Mouse (Mus musculus) left cerebral cortex, postnatal 10 days (tissue): ENCODE results near the gene 2410004B18Rik. TPM values are rescaled to one million over a fixed set of nuclear protein-coding genes. Genes with fewer than 3 reads are reported as not detected.
A peak's percentile ranks its signal among the peaks of the same experiment; 100 is the strongest.
"Not testable (repeated sequence)": the region's sequence is repeated elsewhere in the genome, so short reads cannot be mapped to it uniquely, and the experiment has no call there.

Experiments used
- DNase-seq, 2 experiments: peaks; one replicate each; pipeline ENCODE4 v3.0.0; 2021 to 2022; ENCODE audit warnings: low spot score in 2 of 2, mixed read lengths in 1 of 2; ENCODE audit errors: extremely low spot score in 1 of 2
- intact Hi-C: fragments of 180-260 bp; cut with DNase I; formaldehyde crosslinking; loops from one replicate; pipeline ENCODE4 v1.15.1; 2025
- total RNA-seq, 2 experiments: library from RNA; stranded (reverse); gene quantifications; 2 replicates each; pipeline ENCODE4 v1.2.3; 2021

The 2410004B18Rik gene
- total RNA-seq, 2 experiments from 2014 or later = 41.2 to 47.4 TPM

- no peak for DNase-seq
- intact Hi-C loops = loop anchor here (10.0 kb wide), 1 partner anchor 145 kb away; the partner anchor contains the start of gene Wdr63
Measured at GRCm38 (mm10) chr3:145959824-145960223, 22.0 kb downstream of the 2410004B18Rik start.

- intact Hi-C loops = no loop called here
Measured at GRCm38 (mm10) chr3:145962411-145962810, 24.6 kb downstream of the 2410004B18Rik start.

GRCm38 (mm10) chr3:145963101-145964017, 25.5 kb downstream of the 2410004B18Rik start:
- intact Hi-C loops = no loop called here

More at GRCm38 (mm10) chr3:145962411-145962810, 24.6 kb downstream of the 2410004B18Rik start:
- DNase-seq = no peak

GRCm38 (mm10) chr3:145964018-145964387, 26.2 kb downstream of the 2410004B18Rik start:
- intact Hi-C loops = no loop called here

More at GRCm38 (mm10) chr3:145963101-145964017, 25.5 kb downstream of the 2410004B18Rik start:
- no peak for DNase-seq

GRCm38 (mm10) chr3:145964473-145964872, 26.7 kb downstream of the 2410004B18Rik start:
- intact Hi-C loops = no loop called here
- DNase-seq = no peak

More at GRCm38 (mm10) chr3:145964018-145964387, 26.2 kb downstream of the 2410004B18Rik start:
- no peak for DNase-seq

- DNase-seq, intact Hi-C loops: not testable (repeated sequence)
Measured at GRCm38 (mm10) chr3:145965583-145965982, 27.8 kb downstream of the 2410004B18Rik start.

GRCm38 (mm10) chr3:145966806-145967205, 29.0 kb downstream of the 2410004B18Rik start:
- intact Hi-C loops = no loop called here
- DNase-seq = no peak

GRCm38 (mm10) chr3:145969031-145969501, 31.3 kb downstream of the 2410004B18Rik start:
- DNase-seq = peak in 1 of 2 experiments; percentile 35
- intact Hi-C loops = no loop called here

- intact Hi-C loops = no loop called here
- no peak for DNase-seq
Measured at GRCm38 (mm10) chr3:145971501-145971900, 33.7 kb downstream of the 2410004B18Rik start.

GRCm38 (mm10) chr3:145974986-145975385, 37.2 kb downstream of the 2410004B18Rik start:
- intact Hi-C loops = no loop called here
- DNase-seq = no peak

- intact Hi-C loops = no loop called here
- DNase-seq = no peak
Measured at GRCm38 (mm10) chr3:145985333-145985925, 47.6 kb downstream of the 2410004B18Rik start.

- DNase-seq = no peak
- intact Hi-C loops = no loop called here
Measured at GRCm38 (mm10) chr3:145986317-145987001, 48.6 kb downstream of the 2410004B18Rik start.

- DNase-seq = peak; percentile 39 to 85
- intact Hi-C loops = no loop called here
Measured at GRCm38 (mm10) chr3:145987268-145987969, 49.6 kb downstream of the 2410004B18Rik start, which contains the start of gene Syde2. Gene Syde2 (plus strand): TSS chr3:145987870.

GRCm38 (mm10) chr3:145987970-145988683, 50.3 kb downstream of the 2410004B18Rik start:
- intact Hi-C loops = no loop called here

GRCm38 (mm10) chr3:145988684-145989575, 51.1 kb downstream of the 2410004B18Rik start:
- DNase-seq = no peak
- intact Hi-C loops = no loop called here

More at GRCm38 (mm10) chr3:145987970-145988683, 50.3 kb downstream of the 2410004B18Rik start:
- peak; percentile 41 to 85 for DNase-seq

- DNase-seq = no peak
- intact Hi-C loops = no loop called here
Measured at GRCm38 (mm10) chr3:145989576-145990081, 51.8 kb downstream of the 2410004B18Rik start.

GRCm38 (mm10) chr3:145991130-145991529, 53.3 kb downstream of the 2410004B18Rik start:
- no peak for DNase-seq
- intact Hi-C loops = no loop called here
